Mouse (Mus musculus) erythroblast, embryonic 14.5 days (primary cell): ENCODE results near the gene Ang.

Experiments
- GATA1 ChIP-seq: IDR thresholded peaks from 2 replicates; pipeline ENCODE4 v1.6.1; 2012; ENCODE audit warnings: low read length, inconsistent platforms, mixed read lengths
- TAL1 ChIP-seq: IDR thresholded peaks from 3 replicates; pipeline ENCODE4 v1.6.1; 2012; ENCODE audit warnings: low read length, inconsistent platforms, mixed read lengths

GRCm38 (mm10) chr14:51106449-51106967 is 15.6 kb downstream of the Ang start:
- TF ChIP-seq TAL1 (no peak), GATA1 (no peak)
